Mouse (Mus musculus): ENCODE results near the gene Mrfap1. TPM values are rescaled to one million over a fixed set of nuclear protein-coding genes. Genes with fewer than 3 reads are reported as not detected.

Mrfap1 gene
- total and polyA plus RNA-seq, 3 experiments: 211 to 317 (median 312) TPM

DNA sequence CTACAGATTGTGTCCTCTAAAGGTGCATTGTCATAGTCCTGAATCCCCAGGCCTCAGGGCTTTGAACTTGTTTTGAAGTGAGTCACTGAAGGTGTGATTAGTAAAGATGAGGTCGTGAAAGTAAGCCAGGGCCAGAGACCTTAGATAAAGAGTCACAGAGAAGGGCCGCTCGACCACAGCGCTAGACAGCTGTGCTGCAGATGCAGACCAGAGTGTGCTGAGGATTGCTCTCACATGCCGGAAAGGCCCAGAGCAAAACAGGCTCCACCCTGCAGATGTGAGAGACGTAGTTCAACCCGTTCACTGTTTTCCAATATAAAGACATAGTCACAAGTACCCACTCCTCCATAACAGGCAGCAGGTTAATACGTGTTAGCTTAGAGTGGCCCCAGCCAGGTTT is 43.0 kb upstream of the Mrfap1 start:
- Histone ChIP-seq H3K4me2 (ENCODE audit: insufficient read depth, low read depth, poor library complexity, severe bottlenecking) (no peak overlapping the region), H3K36me3 (replicated peaks in 1 of 2; ENCODE audit: control insufficient read depth in 1 of 2, insufficient read depth in 1 of 2, low read length in 1 of 2) (no peaks in the 10 kb centered on the region), H3K9me3 (replicated peaks; ENCODE audit: low read length) (peaks cover 23% of the 10 kb centered on the region), H3K4me3 (replicated peaks in 1 of 3; ENCODE audit: low read depth in 2 of 3, low read length in 2 of 3, poor library complexity in 1 of 3) (no peak overlapping the region), H3K79me2 (replicated peaks; ENCODE audit: control insufficient read depth, extremely low read depth, insufficient read depth, poor library complexity, severe bottlenecking) (no peaks in the 10 kb centered on the region), H3K9ac (ENCODE audit: insufficient read depth, low read depth) (no peak overlapping the region), H3K27ac (ENCODE audit: insufficient read depth, low read depth) (no peak overlapping the region), H3K4me1 (ENCODE audit: control insufficient read depth in 1 of 2, insufficient read depth in 2 of 2) (no peaks in the 10 kb centered on the region), H3K27me3 (replicated peaks) (peaks cover 75% of the 10 kb centered on the region)
- dilution Hi-C loops (cut with MboI; ENCODE audit: extremely low pct_ligation_motif_present, extremely low pct_unique_long_range_greater_than_20kb, low sequenced_read_pairs) (no loop called here), in situ Hi-C loops (cut with MboI; ENCODE audit: low pct_ligation_motif_present, low pct_unique_long_range_greater_than_20kb, low sequenced_read_pairs) (no loop called here)
- TF ChIP-seq NRF1 (IDR thresholded peaks at IDR 0.05; ENCODE audit: low read depth, low read length): no peak
- no peak for TF ChIP-seq TBP (conservative IDR thresholded peaks at IDR 0.05; ENCODE audit: low read depth, low read length)
- TF ChIP-seq ZNF384 (IDR thresholded peaks at IDR 0.05; ENCODE audit: low read depth, low read length): no peak
- TF ChIP-seq ZKSCAN1 (IDR thresholded peaks at IDR 0.05; ENCODE audit: borderline replicate concordance, low read depth, low read length): no peak
- TF ChIP-seq MAFK (IDR thresholded peaks at IDR 0.05; ENCODE audit: insufficient replicate concordance, low read length): no peak
- no peak for TF ChIP-seq USF1 (IDR thresholded peaks at IDR 0.05; ENCODE audit: low read depth, low read length)
- no peak for TF ChIP-seq CHD1 (IDR thresholded peaks at IDR 0.05; ENCODE audit: low read depth, low read length)
- TF ChIP-seq CTCF (conservative IDR thresholded peaks at IDR 0.05 in 1 of 2, IDR thresholded peaks at IDR 0.05 in 1 of 2; ENCODE audit: low read depth in 2 of 2, low read length in 2 of 2): no peak
- no peak for TF ChIP-seq IRF4 (IDR thresholded peaks at IDR 0.05; ENCODE audit: low read depth, low read length)
- no peak for DNase-seq (ENCODE audit: extremely low read depth)

DNA sequence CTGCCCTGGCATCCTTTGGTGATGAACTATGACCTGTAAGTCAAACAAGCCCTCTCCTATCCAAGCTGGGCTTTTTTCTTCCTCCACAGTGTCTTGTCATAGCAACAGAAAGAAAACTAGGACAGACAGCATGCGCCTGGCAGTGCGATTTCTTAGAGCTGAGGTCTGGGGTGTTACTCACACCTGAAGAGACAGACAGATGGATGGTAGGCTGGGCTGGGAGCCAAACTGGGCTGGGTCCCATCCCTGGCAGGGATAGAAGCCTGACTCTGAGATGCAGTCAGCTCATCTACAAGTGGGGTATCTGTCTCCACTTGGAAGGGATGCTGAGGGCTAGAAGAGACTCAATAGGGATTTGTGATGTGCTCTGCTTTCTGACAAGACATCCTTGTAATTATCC is 42.5 kb upstream of the Mrfap1 start:
- dilution Hi-C loops (cut with MboI; ENCODE audit: extremely low pct_ligation_motif_present, extremely low pct_unique_long_range_greater_than_20kb, low sequenced_read_pairs): no loop called here
- no peak overlapping the region for H3K9ac ChIP-seq (ENCODE audit: insufficient read depth, low read depth)
- in situ Hi-C loops (cut with MboI; ENCODE audit: low pct_ligation_motif_present, low pct_unique_long_range_greater_than_20kb, low sequenced_read_pairs): no loop called here
- H3K9me3 ChIP-seq (replicated peaks; ENCODE audit: low read length): peaks cover 21% of the 10 kb centered on the region
- H3K4me3 ChIP-seq (replicated peaks in 1 of 3; ENCODE audit: low read depth in 2 of 3, low read length in 2 of 3, poor library complexity in 1 of 3): no peak overlapping the region
- DNase-seq (ENCODE audit: extremely low read depth): no peak
- H3K36me3 ChIP-seq (replicated peaks in 1 of 2; ENCODE audit: control insufficient read depth in 1 of 2, insufficient read depth in 1 of 2, low read length in 1 of 2): no peaks in the 10 kb centered on the region
- peaks cover 73% of the 10 kb centered on the region for H3K27me3 ChIP-seq (replicated peaks)
- no peak for TF ChIP-seq USF1 (IDR thresholded peaks at IDR 0.05; ENCODE audit: low read depth, low read length)
- TF ChIP-seq MEF2A (IDR thresholded peaks at IDR 0.05; ENCODE audit: borderline replicate concordance, low read depth, low read length): no peak
- no peak for TF ChIP-seq MYC (IDR thresholded peaks at IDR 0.05; ENCODE audit: low read depth, low read length)
- no peak for TF ChIP-seq NELFE (IDR thresholded peaks at IDR 0.05; ENCODE audit: low read depth, low read length)
- no peak for TF ChIP-seq MAX (IDR thresholded peaks at IDR 0.05; ENCODE audit: low read length)
- TF ChIP-seq SIN3A (IDR thresholded peaks at IDR 0.05; ENCODE audit: low read length): no peak
- no peak for TF ChIP-seq MXI1 (IDR thresholded peaks at IDR 0.05; ENCODE audit: low read depth, low read length)
- TF ChIP-seq NRF1 (IDR thresholded peaks at IDR 0.05; ENCODE audit: low read depth, low read length): no peak
- no peak for TF ChIP-seq POLR2A (IDR thresholded peaks at IDR 0.05; ENCODE audit: low read depth, low read length)
- no peak for TF ChIP-seq CTCF (conservative IDR thresholded peaks at IDR 0.05 in 1 of 2, IDR thresholded peaks at IDR 0.05 in 1 of 2; ENCODE audit: low read depth in 2 of 2, low read length in 2 of 2)
- H3K79me2 ChIP-seq (replicated peaks; ENCODE audit: control insufficient read depth, extremely low read depth, insufficient read depth, poor library complexity, severe bottlenecking): no peaks in the 10 kb centered on the region
- no peak overlapping the region for H3K27ac ChIP-seq (ENCODE audit: insufficient read depth, low read depth)
- H3K4me2 ChIP-seq (ENCODE audit: insufficient read depth, low read depth, poor library complexity, severe bottlenecking): no peak overlapping the region
- no peaks in the 10 kb centered on the region for H3K4me1 ChIP-seq (ENCODE audit: control insufficient read depth in 1 of 2, insufficient read depth in 2 of 2)

All from CH12.LX (cell line).